Mouse (Mus musculus) lung, embryonic 14.5 days (tissue): Measurements from ENCODE around the gene Rnf32. TPM values are rescaled to one million over a fixed set of nuclear protein-coding genes. Genes with fewer than 3 reads are reported as not detected.

ENCODE experiments used
- ATAC-seq: fragments of 200-750 bp; cut with Nextera tagmentation; 2 replicates; pipeline ENCODE4 v1.8.0; 2017; ENCODE audit warnings: mild to moderate bottlenecking, moderate TSS enrichment, moderate library complexity; ENCODE audit not compliant: insufficient read depth
- DNase-seq: peaks from one replicate; pipeline ENCODE4 v3.0.0-alpha.2; 2015
- H3K27ac ChIP-seq: fragments of 300-500 bp; sonication (generic); 2 replicates; pipeline ENCODE4 v1.5.1; 2014; ENCODE audit warnings: low read depth, mild to moderate bottlenecking, moderate library complexity
- H3K27me3 ChIP-seq: fragments of 300-500 bp; sonication (generic); 2 replicates; pipeline ENCODE4 v1.6.1; 2014; ENCODE audit warnings: low read length, control low read depth; ENCODE audit not compliant: insufficient read depth
- H3K36me3 ChIP-seq: fragments of 300-500 bp; sonication (generic); 2 replicates; pipeline ENCODE4 v1.6.1; 2014; ENCODE audit warnings: control low read depth; ENCODE audit not compliant: insufficient read depth
- H3K4me1 ChIP-seq: fragments of 300-500 bp; sonication (generic); 2 replicates; pipeline ENCODE4 v1.6.1; 2014; ENCODE audit warnings: antibody characterized with exemption, control low read depth; ENCODE audit not compliant: insufficient read depth
- H3K4me2 ChIP-seq: fragments of 300-500 bp; sonication (generic); 2 replicates; pipeline ENCODE4 v1.6.1; 2014; ENCODE audit warnings: mild to moderate bottlenecking
- H3K4me3 ChIP-seq: fragments of 300-500 bp; sonication (generic); 2 replicates; pipeline ENCODE4 v1.5.1; 2014; ENCODE audit warnings: low read depth, low read length
- H3K9ac ChIP-seq: fragments of 300-500 bp; sonication (generic); 2 replicates; pipeline ENCODE4 v1.6.1; 2014
- H3K9me3 ChIP-seq: fragments of 300-500 bp; sonication (generic); 2 replicates; pipeline ENCODE4 v1.6.1; 2016; ENCODE audit warnings: low read depth, low read length, control low read depth
- CTCF ChIP-seq: IDR thresholded peaks from 2 replicates; pipeline ENCODE4 v1.5.1; 2016; ENCODE audit warnings: antibody characterized with exemption, low read depth
- WGBS: fragments of 180-500 bp; shearing (Covaris S2); extraction: QIAGEN DNeasy Blood & Tissue Kit; methylation state at CpG from one replicate; pipeline ENCODE4 v1.1.7; 2014; 5-methylcytosine and 5-hydroxymethylcytosine counted together
- polyA plus RNA-seq: library from polyadenylated mRNA; unstranded; fragments of >200 nt; fragmentation: Nextera tagmentation; extraction: Ambion mirVana; gene quantifications from 2 replicates; pipeline ENCODE4 v1.2.1, GENCODE M21; 2014

Rnf32 gene
- polyA plus RNA-seq, 1 experiment from 2014 or later, result 3.9 TPM

DNA sequence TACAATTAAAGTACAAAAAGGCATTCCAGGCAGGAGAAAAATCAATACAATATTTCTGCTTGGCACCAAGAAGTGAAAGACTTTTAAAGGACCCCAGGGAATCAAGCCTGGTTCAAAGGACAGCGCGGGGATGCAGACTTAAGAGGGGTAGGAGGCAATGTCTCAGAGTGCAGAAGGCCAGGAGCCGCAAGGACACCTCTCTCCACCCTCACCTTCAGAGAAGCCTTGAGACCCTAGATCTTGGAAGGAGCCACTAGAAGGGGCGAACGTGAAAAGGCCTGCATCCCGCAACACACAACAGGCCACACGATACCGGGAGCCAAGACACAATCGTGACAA, 592 bp upstream of the Rnf32 start:
- DNase-seq (no peak), ATAC-seq (no peak; the same call in 1 of the 2 replicates)
- Histone ChIP-seq H3K4me2 (peak overlapping the region; percentile 77), H3K27me3 (no peaks in the 10 kb centered on the region), H3K4me3 (peak overlapping the region; percentile 57), H3K9ac (peak overlapping the region; percentile 71), H3K36me3 (no peaks in the 10 kb centered on the region), H3K27ac (peak overlapping the region; percentile 88), H3K9me3 (no peaks in the 10 kb centered on the region), H3K4me1 (0 out of 2 replicates have a peak, but pooled peaks cover 3% of the 10 kb centered on the region)
- no peak for TF ChIP-seq CTCF
- 4% methylated on average over 9 of the region's 9 CpGs for WGBS

DNA sequence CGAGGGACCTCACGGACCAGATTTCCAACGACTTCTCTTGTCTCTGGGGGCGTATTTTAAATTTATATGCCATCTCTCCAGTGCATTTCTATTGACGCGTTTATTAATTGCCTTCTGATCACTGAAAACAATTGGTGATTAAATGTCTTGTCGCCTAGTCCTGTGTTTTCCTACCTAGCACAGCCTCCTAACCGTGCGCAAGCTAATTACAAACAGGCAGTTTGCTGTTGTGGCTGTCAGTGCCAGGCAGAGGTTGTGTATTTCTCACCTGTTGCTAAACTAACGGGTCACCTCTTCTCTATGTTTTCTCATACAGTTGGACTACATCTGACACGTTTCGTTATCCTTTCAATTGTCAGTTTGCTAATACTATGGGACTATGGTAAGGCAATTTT, 469 bp downstream of the Rnf32 start:
- H3K27me3 ChIP-seq, result no peaks in the 10 kb centered on the region
- WGBS, result 10% methylated on average over 12 of the region's 12 CpGs
- ATAC-seq (peak; percentile 9; the same call in 1 of the 2 replicates), DNase-seq (no peak)
- no peak overlapping the region for H3K27ac ChIP-seq
- H3K36me3 ChIP-seq, result no peaks in the 10 kb centered on the region
- H3K9ac ChIP-seq, result peak overlapping the region; percentile 47
- H3K4me1 ChIP-seq, result 0 out of 2 replicates have a peak, but pooled peaks cover 3% of the 10 kb centered on the region
- H3K4me3 ChIP-seq, result peak overlapping the region; percentile 57
- no peaks in the 10 kb centered on the region for H3K9me3 ChIP-seq
- H3K4me2 ChIP-seq, result peak overlapping the region; percentile 77
- TF ChIP-seq CTCF, result no peak

DNA sequence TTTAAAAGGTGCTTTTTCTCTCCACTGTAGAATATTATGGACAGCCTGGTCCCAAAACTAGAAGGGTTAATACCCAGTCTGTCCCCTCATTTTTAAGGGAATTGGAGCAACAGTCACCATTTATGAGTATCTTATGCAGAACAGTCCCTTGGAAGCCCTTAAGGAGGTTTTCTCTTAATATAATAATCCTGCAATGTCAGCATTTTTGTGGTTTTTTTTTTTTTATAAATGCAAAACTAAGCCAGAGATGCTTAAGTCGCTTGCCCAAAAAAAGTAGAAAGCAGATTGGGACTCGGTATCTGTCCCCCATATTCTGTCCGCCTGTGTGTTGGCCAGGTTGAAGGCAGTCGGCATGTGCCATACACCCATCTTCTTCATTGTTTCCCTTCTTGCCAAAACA, 1.4 kb downstream of the Rnf32 start:
- Histone ChIP-seq H3K27ac (no peak overlapping the region), H3K27me3 (no peaks in the 10 kb centered on the region), H3K9ac (no peak overlapping the region), H3K36me3 (no peaks in the 10 kb centered on the region), H3K9me3 (no peaks in the 10 kb centered on the region), H3K4me1 (0 out of 2 replicates have a peak, but pooled peaks cover 3% of the 10 kb centered on the region), H3K4me2 (no peak overlapping the region), H3K4me3 (no peak overlapping the region)
- DNase-seq (no peak), ATAC-seq (no peak)
- 86% methylated on average over 4 of the region's 4 CpGs for WGBS
- no peak for TF ChIP-seq CTCF

DNA sequence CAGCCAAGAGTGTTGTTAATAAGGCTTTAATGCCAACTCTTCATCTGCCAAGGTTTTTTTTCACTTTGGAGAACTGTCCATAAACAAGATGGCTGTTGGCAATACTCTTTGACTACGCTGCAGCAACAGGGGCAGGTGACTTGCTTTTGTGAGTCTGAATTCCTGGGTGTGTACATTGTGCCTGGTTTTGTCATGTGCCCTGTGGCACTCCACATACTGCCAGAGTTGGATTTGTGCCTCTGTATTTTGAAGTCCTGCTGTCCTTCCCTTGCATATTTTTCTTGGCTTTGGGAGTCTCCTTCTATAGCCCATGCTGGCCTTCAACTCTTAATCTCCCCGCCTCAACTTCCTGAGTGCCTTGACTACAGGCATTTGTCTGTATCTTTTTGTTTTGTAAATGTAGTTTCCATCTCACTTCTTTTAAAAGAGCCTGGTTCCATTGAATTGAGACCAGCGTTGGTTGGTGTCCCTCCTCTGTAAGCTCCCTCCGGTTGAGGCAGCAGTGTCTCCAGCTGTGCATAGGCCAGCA, 3.2 kb downstream of the Rnf32 start:
- Histone ChIP-seq H3K4me3 (no peak overlapping the region), H3K9ac (no peak overlapping the region), H3K27ac (no peak overlapping the region), H3K4me1 (0 out of 2 replicates have a peak, but pooled peaks cover 3% of the 10 kb centered on the region), H3K4me2 (no peak overlapping the region), H3K9me3 (no peaks in the 10 kb centered on the region), H3K36me3 (no peaks in the 10 kb centered on the region), H3K27me3 (no peaks in the 10 kb centered on the region)
- WGBS, result 80% methylated on average over 4 of the region's 4 CpGs
- no peak for TF ChIP-seq CTCF
- DNase-seq, result no peak
- ATAC-seq, result no peak

DNA sequence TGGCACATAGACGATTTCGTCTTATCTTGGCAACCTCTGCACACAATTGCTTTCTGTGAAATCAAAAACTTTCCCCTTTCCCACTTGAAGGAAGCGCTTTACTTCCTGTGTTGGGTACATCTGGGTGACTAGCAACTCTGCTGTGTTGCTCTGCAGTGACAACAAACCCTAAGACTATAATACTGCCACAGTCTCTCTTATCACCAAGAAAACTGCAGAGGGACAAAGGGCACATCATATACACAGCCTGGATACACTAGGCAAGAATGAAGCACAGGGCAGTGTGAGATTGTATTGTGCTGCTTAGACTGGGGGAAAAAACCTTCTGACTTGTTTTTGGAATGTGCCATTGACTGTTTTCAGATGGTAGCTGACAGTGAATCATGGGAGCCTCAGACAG, 4.1 kb downstream of the Rnf32 start:
- Histone ChIP-seq H3K4me2 (no peak overlapping the region), H3K9me3 (no peaks in the 10 kb centered on the region), H3K36me3 (no peaks in the 10 kb centered on the region), H3K4me1 (0 out of 2 replicates have a peak, but pooled peaks cover 3% of the 10 kb centered on the region), H3K27ac (no peak overlapping the region), H3K4me3 (no peak overlapping the region), H3K27me3 (no peaks in the 10 kb centered on the region), H3K9ac (no peak overlapping the region)
- DNase-seq, result no peak
- ATAC-seq, result no peak
- no peak for TF ChIP-seq CTCF
- WGBS, result 64% methylated on average over 3 of the region's 3 CpGs

DNA sequence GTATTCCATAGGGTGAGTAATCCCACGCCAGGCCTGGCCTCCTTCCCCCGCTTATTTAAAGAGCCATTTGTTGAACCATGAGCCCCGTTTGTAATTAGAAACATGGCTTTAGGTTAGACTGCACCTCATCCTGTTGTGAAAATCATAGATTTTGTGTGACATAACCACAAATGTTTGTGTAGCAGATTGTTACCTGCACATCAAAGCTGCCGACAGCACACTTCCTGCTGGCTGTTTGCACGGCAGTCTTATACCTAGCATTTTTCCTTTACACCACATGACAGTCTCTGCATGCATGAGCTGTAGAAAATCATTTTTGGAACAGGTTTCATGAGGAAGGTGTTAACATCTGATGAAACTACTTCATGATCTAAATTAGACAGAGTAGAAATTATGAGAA, 9.9 kb downstream of the Rnf32 start:
- Histone ChIP-seq H3K27me3 (no peaks in the 10 kb centered on the region), H3K9ac (no peak overlapping the region), H3K9me3 (no peaks in the 10 kb centered on the region), H3K27ac (no peak overlapping the region), H3K4me2 (no peak overlapping the region), H3K4me3 (no peak overlapping the region), H3K4me1 (no peaks in the 10 kb centered on the region), H3K36me3 (no peaks in the 10 kb centered on the region)
- no peak for TF ChIP-seq CTCF
- DNase-seq (no peak), ATAC-seq (no peak)
- 63% methylated on average over 5 of the region's 5 CpGs for WGBS

DNA sequence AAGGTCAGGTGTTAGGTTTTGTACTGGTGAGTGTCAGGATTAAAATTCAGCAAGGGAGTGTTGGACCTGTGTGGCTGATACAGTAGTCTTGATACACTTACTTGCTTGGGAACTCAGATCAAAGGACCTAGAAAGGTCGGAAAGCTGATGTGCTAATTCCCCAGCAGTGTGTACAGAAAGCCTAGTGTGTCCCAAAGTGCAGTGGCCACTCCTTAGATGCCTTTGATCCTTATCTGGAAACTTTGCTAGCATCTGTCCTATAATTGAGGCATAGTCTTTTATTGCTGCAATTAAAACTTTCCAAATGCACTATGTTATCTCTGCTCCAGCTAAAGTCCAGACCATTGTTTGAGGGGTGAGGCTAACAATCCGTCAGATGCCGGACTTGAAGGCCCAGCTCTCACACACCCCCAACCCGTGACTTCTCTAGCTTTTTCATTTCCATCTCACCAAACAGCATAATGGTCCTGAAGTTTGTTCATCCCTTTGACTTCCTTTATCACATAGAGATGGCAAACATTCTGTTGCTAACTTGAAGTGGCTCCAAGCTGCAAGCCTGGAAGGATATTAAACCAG, 16.3 kb downstream of the Rnf32 start:
- Histone ChIP-seq H3K4me1 (no peaks in the 10 kb centered on the region), H3K9ac (no peak overlapping the region), H3K36me3 (no peaks in the 10 kb centered on the region), H3K27ac (no peak overlapping the region), H3K9me3 (no peaks in the 10 kb centered on the region), H3K4me3 (no peak overlapping the region), H3K27me3 (no peaks in the 10 kb centered on the region), H3K4me2 (no peak overlapping the region)
- DNase-seq, result no peak
- WGBS, result 26% methylated on average over 4 of the region's 4 CpGs
- no peak for ATAC-seq
- no peak for TF ChIP-seq CTCF

DNA sequence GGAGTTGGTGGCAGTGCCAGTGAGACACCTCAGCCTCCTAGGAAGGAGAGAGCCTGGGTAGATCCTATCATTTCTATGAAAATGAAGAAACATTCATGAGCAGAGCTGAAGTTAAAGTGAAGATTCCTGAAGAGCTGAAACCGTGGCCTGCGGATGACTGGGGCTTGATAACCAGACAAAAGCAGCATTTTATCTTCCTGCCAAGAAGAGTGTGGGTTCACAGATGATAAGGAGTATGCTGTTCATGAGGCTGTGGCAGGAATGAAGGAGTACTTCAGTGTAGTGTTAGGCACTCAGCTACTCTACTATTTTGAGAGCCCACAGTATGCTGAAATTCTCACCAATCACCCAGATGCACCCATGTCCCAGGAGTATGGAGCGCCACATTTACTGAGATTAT, 22.2 kb downstream of the Rnf32 start:
- Histone ChIP-seq H3K9me3 (no peaks in the 10 kb centered on the region), H3K4me1 (no peaks in the 10 kb centered on the region), H3K27ac (no peak overlapping the region), H3K27me3 (no peaks in the 10 kb centered on the region), H3K9ac (no peak overlapping the region), H3K4me3 (no peak overlapping the region), H3K36me3 (no peaks in the 10 kb centered on the region), H3K4me2 (no peak overlapping the region)
- ATAC-seq (no peak), DNase-seq (no peak)
- no peak for TF ChIP-seq CTCF
- 59% methylated on average over 3 of the region's 3 CpGs for WGBS
